Mouse (Mus musculus): Measurements from ENCODE around the gene Psmb6.

DNA sequence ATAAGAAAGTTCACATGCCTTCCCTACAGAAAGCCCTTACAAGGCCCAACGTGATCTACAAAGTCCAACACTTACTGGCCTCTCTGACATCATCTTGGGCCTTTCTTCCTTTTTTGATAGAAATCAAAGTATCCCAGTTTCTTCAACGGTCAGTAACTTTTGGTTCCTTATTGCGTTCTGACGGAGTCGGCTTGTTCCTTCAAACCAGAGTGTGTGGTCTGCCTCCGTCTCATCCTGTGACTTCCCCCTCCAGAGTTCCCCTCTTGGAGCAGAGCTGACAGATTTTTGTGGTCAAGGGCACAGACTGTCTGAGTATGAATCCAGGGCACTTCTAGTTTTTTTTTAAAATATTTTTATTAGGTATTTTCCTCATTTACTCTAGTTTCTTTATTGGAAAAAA is 35.5 kb upstream of the Psmb6 start:
- no peak for TF ChIP-seq CTCF (IDR thresholded peaks at IDR 0.05; ENCODE audit: extremely low read depth, insufficient read depth, insufficient read length, insufficient replicate concordance)
- TF ChIP-seq POLR2A (IDR thresholded peaks at IDR 0.05; ENCODE audit: low read depth, low read length): no peak
